Mouse (Mus musculus): ENCODE data around the gene Tmem273. TPM values are rescaled to one million over a fixed set of nuclear protein-coding genes. Genes with fewer than 3 reads are reported as not detected.

The Tmem273 gene
- polyA plus RNA-seq, 1 experiment from 2014 or later, result 0.30 TPM

DNA sequence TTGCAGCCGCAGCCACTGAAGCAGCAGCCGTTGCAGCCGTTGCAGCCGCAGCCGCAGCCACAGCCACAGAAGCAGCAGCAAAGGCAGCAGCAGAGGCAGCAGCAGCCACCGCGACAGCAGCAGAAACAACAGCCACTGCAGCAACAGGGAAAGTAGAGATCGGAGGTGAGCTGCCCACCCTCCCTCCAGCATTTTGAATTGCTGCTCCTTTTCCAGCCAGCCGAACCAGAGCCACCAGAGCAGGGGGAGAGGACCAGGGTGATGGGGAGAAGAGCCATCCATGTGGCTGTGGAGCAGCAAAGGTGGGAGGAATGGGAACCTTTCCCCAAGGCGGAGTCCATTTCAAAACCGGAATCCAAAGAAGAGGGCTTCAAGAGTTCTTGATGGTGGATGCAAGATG is 50.4 kb downstream of the Tmem273 start:
- Histone ChIP-seq H3K27ac (no peak overlapping the region), H3K9me3 (replicated peaks) (no peaks in the 10 kb centered on the region), H3K4me3 (no peak overlapping the region), H3K36me3 (no peaks in the 10 kb centered on the region), H3K9ac (no peak overlapping the region), H3K4me1 (no peaks in the 10 kb centered on the region), H3K27me3 (no peaks in the 10 kb centered on the region), H3K4me2 (replicated peaks) (no peak overlapping the region)
- WGBS, result 92% methylated on average over 11 of the region's 11 CpGs
- no peak for ATAC-seq (ENCODE audit: low FRiP score)

DNA sequence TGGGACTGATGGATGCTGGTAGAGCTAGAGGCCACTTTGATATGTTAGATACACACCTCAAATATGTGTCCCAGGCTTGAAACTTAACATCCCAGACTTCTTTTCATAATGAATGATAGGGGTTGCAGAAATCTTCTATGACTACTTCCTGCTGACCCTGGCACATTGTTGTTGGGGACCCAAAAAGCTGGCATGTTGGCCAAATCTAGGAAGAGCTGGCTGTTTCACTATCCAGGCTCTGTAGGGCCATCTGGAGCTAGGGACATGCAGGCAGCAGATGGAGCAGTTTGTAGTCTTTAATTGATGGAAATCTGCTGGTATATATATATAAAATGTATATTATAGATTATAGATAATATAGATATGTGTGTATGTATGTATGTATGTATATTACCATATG is 56.3 kb downstream of the Tmem273 start:
- no peak overlapping the region for H3K9ac ChIP-seq
- H3K4me2 ChIP-seq (replicated peaks), result no peak overlapping the region
- H3K4me1 ChIP-seq, result no peaks in the 10 kb centered on the region
- no peak for ATAC-seq (ENCODE audit: low FRiP score)
- no peak overlapping the region for H3K4me3 ChIP-seq
- no peak overlapping the region for H3K27ac ChIP-seq
- H3K9me3 ChIP-seq (replicated peaks), result no peaks in the 10 kb centered on the region
- H3K27me3 ChIP-seq, result no peaks in the 10 kb centered on the region
- H3K36me3 ChIP-seq, result no peaks in the 10 kb centered on the region

DNA sequence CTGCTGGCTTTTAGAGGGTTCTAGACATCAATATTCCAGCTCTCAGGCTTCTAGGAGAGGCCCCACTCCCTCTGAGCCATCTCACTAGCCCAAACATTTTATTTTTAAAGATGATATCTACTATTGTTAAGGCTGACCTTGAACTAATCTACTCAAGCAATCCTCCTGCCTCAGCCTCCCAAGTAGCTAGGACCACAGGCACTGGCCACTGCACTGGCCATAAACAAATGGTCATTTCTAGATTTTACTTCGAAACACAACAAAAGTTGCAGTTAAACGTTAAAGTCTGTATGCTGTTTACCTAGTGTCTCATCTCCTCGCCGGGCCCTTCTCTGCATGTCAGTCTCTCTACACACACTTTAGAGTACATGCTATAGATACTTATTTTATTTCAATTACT is 68.3 kb downstream of the Tmem273 start:
- no peak for ATAC-seq (ENCODE audit: low FRiP score)
- Histone ChIP-seq H3K27ac (no peak overlapping the region), H3K4me2 (replicated peaks) (no peak overlapping the region), H3K4me1 (no peaks in the 10 kb centered on the region), H3K9me3 (replicated peaks) (no peaks in the 10 kb centered on the region), H3K9ac (no peak overlapping the region), H3K27me3 (peaks cover 29% of the 10 kb centered on the region), H3K36me3 (no peaks in the 10 kb centered on the region), H3K4me3 (no peak overlapping the region)
- 93% methylated on average over 4 of the region's 4 CpGs for WGBS

DNA sequence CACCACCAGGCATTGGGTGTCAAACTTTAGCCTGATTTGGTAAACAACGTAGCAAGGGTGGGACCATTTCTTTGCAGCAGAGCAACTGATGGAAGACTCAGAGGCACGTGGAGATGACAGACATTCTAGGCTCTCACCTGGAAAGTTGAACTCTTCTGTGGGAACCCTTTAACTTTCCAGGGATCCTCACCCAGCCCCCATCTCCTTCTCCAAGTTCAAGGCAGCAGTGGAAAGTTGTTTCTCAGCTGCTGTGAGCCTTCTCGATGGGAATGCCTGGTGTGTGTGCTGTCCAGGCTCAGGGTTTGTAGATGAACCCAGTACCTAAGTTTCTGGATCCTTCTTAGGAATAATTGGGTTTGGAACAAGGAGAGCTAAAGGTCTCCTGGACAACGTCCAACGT is 70.5 kb downstream of the Tmem273 start:
- Histone ChIP-seq H3K9me3 (replicated peaks) (no peaks in the 10 kb centered on the region), H3K36me3 (no peaks in the 10 kb centered on the region), H3K4me1 (peaks cover 12% of the 10 kb centered on the region), H3K4me2 (replicated peaks) (peak overlapping the region; percentile 87), H3K4me3 (peak overlapping the region; percentile 51), H3K9ac (peak overlapping the region; percentile 76), H3K27me3 (peaks cover 30% of the 10 kb centered on the region), H3K27ac (no peak overlapping the region)
- WGBS, result 36% methylated on average over 5 of the region's 5 CpGs
- ATAC-seq (ENCODE audit: low FRiP score), result no peak

DNA sequence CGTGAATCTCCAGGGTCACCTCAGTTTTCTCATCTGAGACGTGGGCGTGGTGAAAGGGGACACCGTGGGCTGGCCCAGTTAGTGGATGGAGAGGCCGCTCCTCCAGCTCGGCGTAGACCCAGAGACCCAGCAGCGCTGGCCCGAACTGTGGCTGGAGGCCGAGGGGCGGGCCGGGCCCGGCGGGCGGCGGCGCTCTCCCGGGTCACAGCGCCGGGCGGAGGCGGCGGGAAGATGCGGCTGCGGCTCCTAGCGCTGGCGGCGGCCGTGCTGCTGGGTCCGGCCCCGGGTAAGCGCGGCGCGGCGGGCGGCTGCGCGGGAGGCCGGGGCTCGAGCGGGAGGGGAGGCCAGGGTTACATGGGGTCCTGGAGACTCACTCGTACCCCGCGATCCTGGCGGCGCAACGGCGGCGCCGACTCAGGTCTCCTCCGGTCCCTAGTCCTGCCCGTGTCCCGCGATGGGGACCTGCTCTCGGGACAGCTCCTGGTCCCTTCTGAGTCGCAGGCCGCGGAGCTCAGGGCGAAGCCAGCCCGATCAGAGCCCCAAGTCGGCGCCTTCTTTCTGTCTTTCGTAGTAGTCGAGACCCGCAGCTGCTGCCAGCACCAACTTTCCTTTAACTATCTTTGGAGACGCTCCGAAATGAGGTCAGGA is 71.0 kb downstream of the Tmem273 start, which contains the start of gene Vstm4:
Vstm4 (plus strand) TSS at position 76 of the 648 bp plus-strand sequence.
- Histone ChIP-seq H3K9me3 (replicated peaks) (no peaks in the 10 kb centered on the region), H3K27me3 (peaks cover 30% of the 10 kb centered on the region), H3K9ac (peak within 1 kb of the TSS; percentile 76), H3K4me1 (peaks cover 16% of the 10 kb centered on the region), H3K4me3 (peak within 1 kb of the TSS; percentile 51), H3K4me2 (replicated peaks) (peak within 1 kb of the TSS; percentile 87), H3K27ac (no peak within 1 kb of the TSS), H3K36me3 (no peaks in the 10 kb centered on the region)
- WGBS, result under 1% methylated on average over 50 of the region's 68 CpGs
- peak; percentile 76 for ATAC-seq (ENCODE audit: low FRiP score)

DNA sequence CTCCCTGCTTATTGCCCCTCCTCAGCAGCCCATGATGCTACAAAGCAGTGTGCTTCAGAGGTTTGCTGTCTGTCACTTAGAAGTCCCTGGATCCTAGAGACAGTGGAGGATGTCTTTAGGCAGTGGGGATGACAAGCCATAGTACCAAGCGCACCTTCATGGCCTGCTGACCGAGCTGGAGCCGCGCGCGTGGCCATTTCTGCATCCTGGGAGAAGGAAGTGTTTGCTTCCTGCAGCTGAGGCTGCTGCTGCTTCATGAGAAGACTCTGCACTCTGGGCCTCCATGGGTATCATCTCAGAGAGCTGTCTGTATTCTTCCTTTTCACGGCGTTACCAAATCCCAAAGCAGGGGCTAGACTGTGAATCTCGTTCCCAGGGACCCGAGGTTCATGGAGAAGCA is 72.6 kb downstream of the Tmem273 start:
- Histone ChIP-seq H3K4me2 (replicated peaks) (no peak overlapping the region), H3K9me3 (replicated peaks) (no peaks in the 10 kb centered on the region), H3K9ac (no peak overlapping the region), H3K4me3 (no peak overlapping the region), H3K36me3 (no peaks in the 10 kb centered on the region), H3K27me3 (peaks cover 30% of the 10 kb centered on the region), H3K4me1 (peaks cover 16% of the 10 kb centered on the region), H3K27ac (no peak overlapping the region)
- WGBS, result 97% methylated on average over 10 of the region's 10 CpGs
- no peak for ATAC-seq (ENCODE audit: low FRiP score)

DNA sequence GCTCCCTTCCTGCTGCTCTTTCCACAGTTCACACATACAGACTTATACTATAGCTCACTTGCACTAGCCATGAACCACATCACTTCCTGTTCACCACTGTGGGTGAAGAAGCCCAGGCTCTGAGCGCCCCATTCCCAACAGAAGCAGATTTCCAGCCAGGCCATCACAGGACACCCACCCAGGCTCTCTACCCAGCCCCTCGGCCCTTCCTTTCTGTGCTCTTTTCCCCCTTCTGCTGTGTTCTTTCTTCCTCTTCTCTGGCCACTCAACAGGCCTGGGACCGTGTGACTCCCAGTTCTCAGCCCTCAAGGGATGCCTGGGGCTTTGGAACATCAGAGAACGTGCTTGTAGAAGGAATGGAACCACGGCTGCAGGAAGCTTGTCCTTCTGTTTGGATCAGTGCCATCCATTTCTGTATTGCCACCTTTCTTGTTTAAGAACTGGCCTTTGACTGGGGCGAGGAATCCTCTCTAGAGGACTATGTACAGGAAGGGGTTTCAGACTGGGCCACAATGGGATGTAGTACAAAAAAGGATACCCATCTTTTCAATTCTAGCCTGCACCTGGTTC is 73.3 kb downstream of the Tmem273 start:
- ATAC-seq (ENCODE audit: low FRiP score), result no peak
- H3K4me3 ChIP-seq, result no peak overlapping the region
- no peaks in the 10 kb centered on the region for H3K9me3 ChIP-seq (replicated peaks)
- H3K36me3 ChIP-seq, result no peaks in the 10 kb centered on the region
- H3K4me2 ChIP-seq (replicated peaks), result no peak overlapping the region
- H3K4me1 ChIP-seq, result peaks cover 16% of the 10 kb centered on the region
- H3K9ac ChIP-seq, result no peak overlapping the region
- 75% methylated on average over 6 of the region's 6 CpGs for WGBS
- no peak overlapping the region for H3K27ac ChIP-seq
- peaks cover 30% of the 10 kb centered on the region for H3K27me3 ChIP-seq

DNA sequence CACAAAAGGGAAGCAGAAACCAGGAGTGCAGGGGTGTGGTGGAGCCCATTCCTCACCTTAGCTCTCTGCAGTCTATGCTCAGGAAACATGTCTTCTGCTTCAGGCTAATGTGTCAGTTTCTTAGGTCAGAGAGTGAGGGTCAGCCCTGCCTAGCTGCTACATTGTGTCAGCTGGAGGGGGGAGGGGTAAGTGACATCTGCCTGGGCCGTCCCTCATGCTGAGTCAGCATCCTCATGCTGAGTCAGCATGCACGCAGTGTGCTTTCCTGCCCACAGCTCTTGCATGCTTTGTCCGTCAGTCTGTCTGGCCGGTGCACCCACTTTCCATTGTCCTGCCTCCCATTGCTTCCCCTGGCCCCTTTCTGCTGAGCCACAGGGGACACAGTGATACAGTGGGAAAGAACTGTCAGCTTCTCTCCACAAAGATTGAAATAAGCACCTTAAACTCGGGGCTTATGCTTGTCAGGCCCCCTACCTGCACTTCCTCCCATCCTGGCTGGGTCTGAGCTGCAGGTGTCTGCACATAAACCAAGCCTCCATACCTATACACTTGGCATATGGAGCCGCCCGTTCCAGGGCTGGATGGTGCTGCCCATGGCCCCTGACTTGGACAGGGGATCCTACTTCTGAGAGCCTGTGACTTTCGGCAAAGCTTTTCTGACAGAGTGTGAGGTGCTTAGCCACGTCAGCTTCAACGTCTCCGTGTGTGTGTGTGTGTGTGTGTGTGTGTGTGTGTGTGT is 74.2 kb downstream of the Tmem273 start:
- no peak overlapping the region for H3K27ac ChIP-seq
- no peak overlapping the region for H3K4me2 ChIP-seq (replicated peaks)
- peaks cover 30% of the 10 kb centered on the region for H3K27me3 ChIP-seq
- no peak overlapping the region for H3K4me3 ChIP-seq
- ATAC-seq (ENCODE audit: low FRiP score), result no peak
- H3K9me3 ChIP-seq (replicated peaks), result no peaks in the 10 kb centered on the region
- no peaks in the 10 kb centered on the region for H3K36me3 ChIP-seq
- WGBS, result 56% methylated on average over 11 of the region's 11 CpGs
- peaks cover 16% of the 10 kb centered on the region for H3K4me1 ChIP-seq
- H3K9ac ChIP-seq, result no peak overlapping the region

DNA sequence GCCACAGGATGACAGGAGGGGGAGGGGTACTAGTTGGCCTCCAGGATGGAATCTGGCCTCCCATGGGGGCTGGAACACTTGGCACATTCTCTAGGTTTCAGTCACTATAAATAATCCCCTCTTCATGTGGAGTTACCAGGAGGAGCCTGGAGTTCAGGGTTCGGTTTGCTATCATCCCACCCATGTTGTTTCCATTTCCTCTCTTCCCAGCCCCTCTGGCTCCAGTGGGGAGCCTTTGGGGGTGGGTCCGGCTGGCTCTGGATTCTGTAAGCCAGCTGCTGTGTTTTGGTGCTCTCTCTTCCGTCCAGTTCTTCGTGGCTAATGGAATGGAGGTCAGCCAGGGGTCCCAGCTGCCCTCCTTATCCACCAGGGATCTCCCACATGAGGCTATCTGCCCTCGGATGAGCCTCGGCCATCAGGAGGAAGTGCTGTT is 75.4 kb downstream of the Tmem273 start:
- no peak overlapping the region for H3K4me3 ChIP-seq
- peaks cover 16% of the 10 kb centered on the region for H3K4me1 ChIP-seq
- H3K4me2 ChIP-seq (replicated peaks), result no peak overlapping the region
- ATAC-seq (ENCODE audit: low FRiP score), result no peak
- peaks cover 24% of the 10 kb centered on the region; the same call in 1 of the 2 replicates for H3K27me3 ChIP-seq
- no peak overlapping the region for H3K9ac ChIP-seq
- no peak overlapping the region for H3K27ac ChIP-seq
- no peaks in the 10 kb centered on the region for H3K9me3 ChIP-seq (replicated peaks)
- no peaks in the 10 kb centered on the region for H3K36me3 ChIP-seq
- 32% methylated on average over 6 of the region's 6 CpGs for WGBS

DNA sequence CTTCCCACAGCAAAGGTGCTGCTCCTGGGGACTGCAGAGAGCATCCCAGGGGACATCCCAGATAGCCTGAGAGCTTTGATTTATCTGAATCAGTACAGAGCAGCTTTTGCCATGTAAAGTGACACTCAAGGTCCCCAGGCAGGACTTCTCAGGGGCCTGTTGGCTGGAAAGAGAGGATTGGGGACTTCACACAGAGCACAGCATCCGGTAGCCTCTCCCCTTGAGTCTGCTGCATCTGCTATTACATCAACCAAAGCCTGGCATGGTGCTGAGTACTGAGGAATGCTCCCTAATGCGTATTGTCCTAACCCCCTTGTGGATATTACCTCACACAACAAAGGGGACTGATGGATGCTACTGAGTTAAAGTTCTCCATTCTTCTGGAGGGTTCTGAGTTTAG is 75.9 kb downstream of the Tmem273 start:
- no peak overlapping the region for H3K9ac ChIP-seq
- peaks cover 16% of the 10 kb centered on the region for H3K4me1 ChIP-seq
- peaks cover 19% of the 10 kb centered on the region; the same call in 1 of the 2 replicates for H3K27me3 ChIP-seq
- WGBS, result 36% methylated on average over 2 of the region's 2 CpGs
- ATAC-seq (ENCODE audit: low FRiP score), result no peak
- H3K4me3 ChIP-seq, result no peak overlapping the region
- H3K9me3 ChIP-seq (replicated peaks), result no peaks in the 10 kb centered on the region
- no peaks in the 10 kb centered on the region for H3K36me3 ChIP-seq
- no peak overlapping the region for H3K4me2 ChIP-seq (replicated peaks)
- no peak overlapping the region for H3K27ac ChIP-seq

DNA sequence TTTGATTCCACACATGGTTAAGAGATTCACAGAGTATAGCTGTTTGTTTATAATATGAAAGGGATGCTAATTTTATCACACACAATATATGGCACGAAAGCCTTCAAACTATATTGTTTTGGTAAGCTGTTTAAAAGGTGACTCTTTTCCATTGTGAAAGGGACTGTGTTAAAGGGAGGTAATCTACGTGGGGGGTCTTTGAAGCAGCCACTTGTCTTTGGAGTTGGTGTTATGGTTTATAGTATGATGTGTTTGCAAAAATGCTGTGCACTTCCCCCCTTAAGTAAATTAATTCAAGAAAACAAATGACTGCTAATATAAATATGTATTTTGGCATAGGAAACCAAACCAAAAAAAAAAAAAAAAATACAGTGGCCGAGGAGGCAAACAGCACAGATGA is 79.6 kb downstream of the Tmem273 start:
- no peaks in the 10 kb centered on the region for H3K9me3 ChIP-seq (replicated peaks)
- no peak for ATAC-seq (ENCODE audit: low FRiP score)
- WGBS, result 90% methylated on average over 3 of the region's 3 CpGs
- H3K36me3 ChIP-seq, result no peaks in the 10 kb centered on the region
- H3K9ac ChIP-seq, result no peak overlapping the region
- peaks cover 9% of the 10 kb centered on the region for H3K4me1 ChIP-seq
- no peak overlapping the region for H3K4me3 ChIP-seq
- H3K27ac ChIP-seq, result no peak overlapping the region
- no peaks in the 10 kb centered on the region; the same call in 1 of the 2 replicates for H3K27me3 ChIP-seq
- no peak overlapping the region for H3K4me2 ChIP-seq (replicated peaks)

Data from hindbrain, embryonic 12.5 days (tissue).